ENCODE assay signal across 8 mouse cellular contexts in genomic region chr5:139200770-139201569, GRCm38 (mm10). TPM values are rescaled to one million over a fixed set of nuclear protein-coding genes. Genes with fewer than 3 reads are reported as not detected.
DNase-seq lines count a peak whose midpoint lies in the region; ATAC-seq lines count a peak whose summit lies in the region.

No protein-coding gene starts in this region.

- H3K36me3 ChIP-seq in forebrain, embryonic 14.5 days (ENCODE audit: control insufficient read depth, insufficient read depth, low read length), result no peaks in the 10 kb centered on the region; the same call in none of the 2 replicates
- H3K36me3 ChIP-seq in liver, embryonic 12.5 days, result peaks cover 18% of the 10 kb centered on the region

- peaks cover 15% of the 10 kb centered on the region for H3K4me1 ChIP-seq in forebrain, embryonic 14.5 days (ENCODE audit: control insufficient read depth, insufficient read depth, low read length)
- H3K4me1 ChIP-seq in liver, embryonic 12.5 days, result peaks cover 90% of the 10 kb centered on the region

- H3K4me2 ChIP-seq in forebrain, embryonic 14.5 days (ENCODE audit: low read length), result peak overlapping the region; percentile 86
- peak overlapping the region; percentile 95 for H3K4me2 ChIP-seq in liver, embryonic 12.5 days

- WGBS in forebrain, embryonic 14.5 days, result under 1% methylated on average over 56 of the region's 57 CpGs
- 1% methylated on average over 52 of the region's 57 CpGs for WGBS in liver, embryonic 12.5 days (ENCODE audit: insufficient replicate concordance)

- no peaks in the 10 kb centered on the region for H3K27me3 ChIP-seq in forebrain, embryonic 14.5 days (replicated peaks; ENCODE audit: control insufficient read depth, insufficient read depth, low read length)
- H3K27me3 ChIP-seq in liver, embryonic 12.5 days (replicated peaks), result no peaks in the 10 kb centered on the region

- intact Hi-C loops in left cerebral cortex, postnatal 4 days (cut with DNase I), result no loop called here

- DNase-seq in left cerebral cortex, postnatal 4 days, result peak; percentile 26
- DNase-seq in left cerebral cortex, adult 11 months (ENCODE audit: low spot score), result no peak
- DNase-seq in adipocyte (ENCODE audit: low spot score), result peak; percentile 24
- peak; percentile 8 for DNase-seq in forebrain, embryonic 14.5 days (ENCODE audit: low spot score)
- no peak for DNase-seq in retina, embryonic 14.5 days (ENCODE audit: low spot score)
- no peak for DNase-seq in adrenal gland, postnatal 10 days
- no peak for DNase-seq in thymus, adult 18-20 months

- H3K9ac ChIP-seq in forebrain, embryonic 14.5 days (ENCODE audit: low read length), result peak overlapping the region; percentile 88
- peak overlapping the region; percentile 92 for H3K9ac ChIP-seq in liver, embryonic 12.5 days

- ATAC-seq in forebrain, embryonic 14.5 days, result peak; percentile 8; the same call in 1 of the 2 replicates
- ATAC-seq in liver, embryonic 12.5 days, result peak; percentile 16; the same call in 1 of the 2 replicates

- no peak overlapping the region for H3K27ac ChIP-seq in forebrain, embryonic 14.5 days (ENCODE audit: low read depth, low read length)
- peak overlapping the region; percentile 75 for H3K27ac ChIP-seq in liver, embryonic 12.5 days

- H3K4me3 ChIP-seq in forebrain, embryonic 14.5 days (ENCODE audit: low read depth, low read length), result peak overlapping the region; percentile 90
- peak overlapping the region; percentile 88 for H3K4me3 ChIP-seq in liver, embryonic 12.5 days

- H3K9me3 ChIP-seq in forebrain, embryonic 14.5 days (replicated peaks; ENCODE audit: control insufficient read depth, low read length), result no peaks in the 10 kb centered on the region
- H3K9me3 ChIP-seq in liver, embryonic 12.5 days (replicated peaks), result no peaks in the 10 kb centered on the region

RNA-seq across cellular contexts. Expression of gene Sun1, which starts 0.5 kb away (rescaled TPM):
- 10 to 100 TPM; 77.1 to 81.6 TPM for total RNA-seq in left cerebral cortex, postnatal 4 days (2021)
- polyA plus RNA-seq in forebrain, embryonic 14.5 days (2014; fragmentation: Nextera tagmentation; extraction: Ambion mirVana), result 44.4 and 49.0 TPM in 2 replicates
- 31.7 and 34.6 TPM in 2 replicates for polyA plus RNA-seq in liver, embryonic 12.5 days (2016; fragmentation: Nextera tagmentation; extraction: Ambion mirVana)
- total RNA-seq in adrenal gland, postnatal 10 days (2021), result 10 to 100 TPM; 59.5 to 78.6 TPM

RNA-seq across cellular contexts. Expression of gene Dnaaf5, which starts 50.9 kb away (rescaled TPM):
- 10 to 100 TPM in 1 of 2 experiments, 1 to 10 TPM in 1; 7.8 to 11.4 TPM for total RNA-seq in left cerebral cortex, postnatal 4 days (2021)
- 2.5 and 2.6 TPM in 2 replicates for polyA plus RNA-seq in forebrain, embryonic 14.5 days (2014; fragmentation: Nextera tagmentation; extraction: Ambion mirVana)
- polyA plus RNA-seq in liver, embryonic 12.5 days (2016; fragmentation: Nextera tagmentation; extraction: Ambion mirVana), result 5.9 and 6.9 TPM in 2 replicates
- total RNA-seq in adrenal gland, postnatal 10 days (2021), result 10 to 100 TPM; 15.9 to 19.1 TPM

RNA-seq across cellular contexts. Expression of gene Get4, which starts 51.2 kb away (rescaled TPM):
- total RNA-seq in left cerebral cortex, postnatal 4 days (2021), result 10 to 100 TPM; 54.8 to 59.8 TPM
- polyA plus RNA-seq in forebrain, embryonic 14.5 days (2014; fragmentation: Nextera tagmentation; extraction: Ambion mirVana), result 114 and 125 TPM in 2 replicates
- polyA plus RNA-seq in liver, embryonic 12.5 days (2016; fragmentation: Nextera tagmentation; extraction: Ambion mirVana), result 162 and 165 TPM in 2 replicates
- total RNA-seq in adrenal gland, postnatal 10 days (2021), result 10 to 100 TPM; 69.6 to 82.9 TPM

RNA-seq across cellular contexts. Expression of gene Prkar1b, which starts 51.2 kb away (rescaled TPM):
- 100 to 1,000 TPM; 366 to 388 TPM for total RNA-seq in left cerebral cortex, postnatal 4 days (2021)
- polyA plus RNA-seq in forebrain, embryonic 14.5 days (2014; fragmentation: Nextera tagmentation; extraction: Ambion mirVana), result 93.8 and 128 TPM in 2 replicates
- polyA plus RNA-seq in liver, embryonic 12.5 days (2016; fragmentation: Nextera tagmentation; extraction: Ambion mirVana), result 3.4 and 3.9 TPM in 2 replicates
- total RNA-seq in adrenal gland, postnatal 10 days (2021), result 10 to 100 TPM; 14.9 to 24.9 TPM

Comparison
In these comparisons a context has a peak if more than half of its experiments do, and no peak if none do; other contexts are left out.
1. DNase-seq: peak in left cerebral cortex, postnatal 4 days (single experiment), adipocyte (single experiment) and forebrain, embryonic 14.5 days (single experiment); none in left cerebral cortex, adult 11 months (single experiment), retina, embryonic 14.5 days (single experiment), adrenal gland, postnatal 10 days (single experiment) and thymus, adult 18-20 months (0 of 2).